Mouse (Mus musculus): ENCODE results near the gene Pde6d. TPM values are rescaled to one million over a fixed set of nuclear protein-coding genes. Genes with fewer than 3 reads are reported as not detected.
A peak's percentile ranks its signal among the peaks of the same experiment; 100 is the strongest.

Gene Pde6d
- polyA plus RNA-seq, 2 experiments, result 63.0 to 63.2 TPM

GRCm38 (mm10) chr1:86538383-86538782 is 44.0 kb downstream of the Pde6d start:
- ATAC-seq (ENCODE audit: low FRiP score, low read depth), result no peak
- H3K4me2 ChIP-seq (replicated peaks; ENCODE audit: low read depth, low read length, severe bottlenecking), result no peak overlapping the region
- H3K36me3 ChIP-seq (ENCODE audit: control insufficient read depth, insufficient read depth, low read length), result peaks cover 24% of the 10 kb centered on the region
- DNase-seq (ENCODE audit: low spot score), result no peak
- no peaks in the 10 kb centered on the region for H3K4me1 ChIP-seq (ENCODE audit: control insufficient read depth, insufficient read depth, low read length)
- no peak overlapping the region for H3K4me3 ChIP-seq (replicated peaks; ENCODE audit: low read length)
- H3K9ac ChIP-seq (ENCODE audit: low read depth, low read length, severe bottlenecking), result no peak overlapping the region
- no peak for TF ChIP-seq POLR2A (IDR thresholded peaks at IDR 0.05; ENCODE audit: borderline replicate concordance, extremely low read depth, insufficient read depth, insufficient read length)
- H3K27me3 ChIP-seq (ENCODE audit: control insufficient read depth, insufficient read depth, low read length), result no peaks in the 10 kb centered on the region
- H3K27ac ChIP-seq (replicated peaks; ENCODE audit: low read depth, low read length), result no peak overlapping the region
- 60% methylated on average over 3 of the region's 3 CpGs for WGBS
- no peaks in the 10 kb centered on the region; the same call in 1 of the 2 replicates for H3K9me3 ChIP-seq (ENCODE audit: control insufficient read depth, low read length)

- no peak overlapping the region for H3K9ac ChIP-seq (ENCODE audit: low read depth, low read length, severe bottlenecking)
- 0 out of 2 replicates have a peak, but pooled peaks cover 6% of the 10 kb centered on the region for H3K4me1 ChIP-seq (ENCODE audit: control insufficient read depth, insufficient read depth, low read length)
- 87% methylated on average over 6 of the region's 6 CpGs for WGBS
- peaks cover 30% of the 10 kb centered on the region for H3K36me3 ChIP-seq (ENCODE audit: control insufficient read depth, insufficient read depth, low read length)
- no peak for TF ChIP-seq POLR2A (IDR thresholded peaks at IDR 0.05; ENCODE audit: borderline replicate concordance, extremely low read depth, insufficient read depth, insufficient read length)
- no peak overlapping the region for H3K4me2 ChIP-seq (replicated peaks; ENCODE audit: low read depth, low read length, severe bottlenecking)
- no peak overlapping the region for H3K27ac ChIP-seq (replicated peaks; ENCODE audit: low read depth, low read length)
- H3K4me3 ChIP-seq (replicated peaks; ENCODE audit: low read length), result no peak overlapping the region
- DNase-seq (ENCODE audit: low spot score) (no peak), ATAC-seq (ENCODE audit: low FRiP score, low read depth) (no peak)
- no peaks in the 10 kb centered on the region; the same call in 1 of the 2 replicates for H3K9me3 ChIP-seq (ENCODE audit: control insufficient read depth, low read length)
- no peaks in the 10 kb centered on the region for H3K27me3 ChIP-seq (ENCODE audit: control insufficient read depth, insufficient read depth, low read length)
Measured at GRCm38 (mm10) chr1:86533411-86534130, 48.9 kb downstream of the Pde6d start.

- Histone ChIP-seq H3K27ac (replicated peaks; ENCODE audit: low read depth, low read length) (no peak overlapping the region), H3K36me3 (ENCODE audit: control insufficient read depth, insufficient read depth, low read length) (peaks cover 38% of the 10 kb centered on the region), H3K4me1 (ENCODE audit: control insufficient read depth, insufficient read depth, low read length) (0 out of 2 replicates have a peak, but pooled peaks cover 6% of the 10 kb centered on the region), H3K4me2 (replicated peaks; ENCODE audit: low read depth, low read length, severe bottlenecking) (0 out of 2 replicates have a peak overlapping the region, but pooled peaks have one; percentile 8), H3K27me3 (ENCODE audit: control insufficient read depth, insufficient read depth, low read length) (no peaks in the 10 kb centered on the region), H3K4me3 (replicated peaks; ENCODE audit: low read length) (no peak overlapping the region), H3K9me3 (ENCODE audit: control insufficient read depth, low read length) (no peaks in the 10 kb centered on the region; the same call in 1 of the 2 replicates), H3K9ac (ENCODE audit: low read depth, low read length, severe bottlenecking) (no peak overlapping the region)
- DNase-seq (ENCODE audit: low spot score) (peak; percentile 94), ATAC-seq (ENCODE audit: low FRiP score, low read depth) (peak; percentile 38)
- TF ChIP-seq POLR2A (IDR thresholded peaks at IDR 0.05; ENCODE audit: borderline replicate concordance, extremely low read depth, insufficient read depth, insufficient read length), result no peak
- 25% methylated on average over 11 of the region's 11 CpGs for WGBS
Measured at GRCm38 (mm10) chr1:86532362-86533051, 49.9 kb downstream of the Pde6d start.

- DNase-seq (ENCODE audit: low spot score) (no peak), ATAC-seq (ENCODE audit: low FRiP score, low read depth) (peak; percentile 4; the same call in 1 of the 2 replicates)
- H3K4me1 ChIP-seq (ENCODE audit: control insufficient read depth, insufficient read depth, low read length), result 0 out of 2 replicates have a peak, but pooled peaks cover 6% of the 10 kb centered on the region
- H3K27me3 ChIP-seq (ENCODE audit: control insufficient read depth, insufficient read depth, low read length), result no peaks in the 10 kb centered on the region
- peaks cover 38% of the 10 kb centered on the region for H3K36me3 ChIP-seq (ENCODE audit: control insufficient read depth, insufficient read depth, low read length)
- H3K4me2 ChIP-seq (replicated peaks; ENCODE audit: low read depth, low read length, severe bottlenecking), result 0 out of 2 replicates have a peak overlapping the region, but pooled peaks have one; percentile 8
- H3K9me3 ChIP-seq (ENCODE audit: control insufficient read depth, low read length), result no peaks in the 10 kb centered on the region; the same call in 1 of the 2 replicates
- no peak overlapping the region for H3K4me3 ChIP-seq (replicated peaks; ENCODE audit: low read length)
- 4% methylated on average over 13 of the region's 13 CpGs for WGBS
- H3K27ac ChIP-seq (replicated peaks; ENCODE audit: low read depth, low read length), result peak overlapping the region; percentile 29; the same call in 1 of the 2 replicates
- no peak for TF ChIP-seq POLR2A (IDR thresholded peaks at IDR 0.05; ENCODE audit: borderline replicate concordance, extremely low read depth, insufficient read depth, insufficient read length)
- no peak overlapping the region; the same call in 1 of the 2 replicates for H3K9ac ChIP-seq (ENCODE audit: low read depth, low read length, severe bottlenecking)
Measured at GRCm38 (mm10) chr1:86531547-86532321, 50.7 kb downstream of the Pde6d start.

Measured in limb, embryonic 14.5 days (tissue).